Mouse (Mus musculus) thymus, adult 2 months (tissue): Measurements from ENCODE around the gene Fam151a. TPM values are rescaled to one million over a fixed set of nuclear protein-coding genes. Genes with fewer than 3 reads are reported as not detected.

Source experiments
- DNase-seq: peaks from one replicate; pipeline ENCODE4 v3.0.0; 2021
- H3K27ac ChIP-seq: fragments of 200-500 bp; 2 replicates; pipeline ENCODE4 v1.5.1; 2012; ENCODE audit warnings: low read length, control low read depth; ENCODE audit not compliant: control insufficient read depth, insufficient read depth
- H3K27me3 ChIP-seq: fragments of 200-500 bp; 2 replicates; pipeline ENCODE4 v1.6.1; 2012; ENCODE audit warnings: mild to moderate bottlenecking, low read length, moderate library complexity, mixed read lengths; ENCODE audit not compliant: control insufficient read depth, insufficient read depth
- H3K36me3 ChIP-seq: fragments of 200-500 bp; 2 replicates; pipeline ENCODE4 v1.6.1; 2012; ENCODE audit warnings: mild to moderate bottlenecking, low read length, moderate library complexity; ENCODE audit not compliant: control insufficient read depth, insufficient read depth
- H3K4me1 ChIP-seq: fragments of 200-500 bp; replicated peaks from 2 replicates; pipeline ENCODE4 v1.6.1; 2012; ENCODE audit warnings: low read length; ENCODE audit not compliant: control insufficient read depth, insufficient read depth
- H3K4me3 ChIP-seq: fragments of 200-500 bp; 2 replicates; pipeline ENCODE4 v1.5.1; 2012; ENCODE audit warnings: mild to moderate bottlenecking, low read length, control low read depth, moderate library complexity; ENCODE audit not compliant: control insufficient read depth, insufficient read depth
- CTCF ChIP-seq: fragments of 200-500 bp; IDR thresholded peaks from 2 replicates; pipeline ENCODE4 v1.5.1; 2012; ENCODE audit warnings: mild to moderate bottlenecking, control low read depth, low read length, moderate library complexity, borderline replicate concordance; ENCODE audit not compliant: control insufficient read depth, poor library complexity, insufficient read depth; ENCODE audit errors: extremely low read depth
- POLR2A ChIP-seq: fragments of 200-500 bp; IDR thresholded peaks from 2 replicates; pipeline ENCODE4 v1.6.1; 2012; ENCODE audit warnings: mild to moderate bottlenecking, low read length, control low read depth, moderate library complexity; ENCODE audit not compliant: control insufficient read depth, poor library complexity, insufficient read depth; ENCODE audit errors: extremely low read depth
- WGBS: fragments of 180-500 bp; shearing (Covaris S2); methylation state at CpG from one replicate; pipeline ENCODE4 v1.1.7; 2018; 5-methylcytosine and 5-hydroxymethylcytosine counted together
- polyA plus RNA-seq: library from polyadenylated mRNA; depleted of rRNA; stranded (reverse); fragments of >200 nt; gene quantifications from 2 replicates; pipeline ENCODE4 v1.2.3, GENCODE M21; 2012

The Fam151a gene
- polyA plus RNA-seq, 1 experiment, result 1.2 TPM

DNA sequence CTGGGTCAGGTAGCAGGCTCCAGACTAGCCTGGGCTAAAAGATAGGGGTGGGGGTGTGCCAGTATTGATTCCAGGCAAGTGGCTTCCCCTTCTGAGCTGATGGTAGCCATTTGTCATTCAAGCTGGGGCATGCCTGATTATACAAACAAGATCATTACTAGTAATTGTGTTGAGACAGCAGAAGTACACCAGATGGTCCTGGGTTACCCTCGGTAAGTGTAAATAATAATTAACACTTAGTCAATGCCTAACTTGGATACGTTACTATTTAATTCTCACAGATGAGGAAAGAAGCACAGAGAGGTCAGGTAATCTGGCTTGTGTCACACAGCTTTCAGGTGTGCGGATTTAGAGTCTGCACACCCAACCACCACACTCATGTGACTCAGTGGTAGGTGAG lies 4.2 kb downstream of the Fam151a start:
- Histone ChIP-seq H3K4me1 (no peaks in the 10 kb centered on the region), H3K36me3 (no peaks in the 10 kb centered on the region), H3K27ac (no peak overlapping the region), H3K4me3 (no peak overlapping the region), H3K27me3 (no peaks in the 10 kb centered on the region)
- no peak for TF ChIP-seq CTCF
- no peak for TF ChIP-seq POLR2A
- WGBS, result 88% methylated on average over 3 of the region's 3 CpGs
- no peak for DNase-seq

DNA sequence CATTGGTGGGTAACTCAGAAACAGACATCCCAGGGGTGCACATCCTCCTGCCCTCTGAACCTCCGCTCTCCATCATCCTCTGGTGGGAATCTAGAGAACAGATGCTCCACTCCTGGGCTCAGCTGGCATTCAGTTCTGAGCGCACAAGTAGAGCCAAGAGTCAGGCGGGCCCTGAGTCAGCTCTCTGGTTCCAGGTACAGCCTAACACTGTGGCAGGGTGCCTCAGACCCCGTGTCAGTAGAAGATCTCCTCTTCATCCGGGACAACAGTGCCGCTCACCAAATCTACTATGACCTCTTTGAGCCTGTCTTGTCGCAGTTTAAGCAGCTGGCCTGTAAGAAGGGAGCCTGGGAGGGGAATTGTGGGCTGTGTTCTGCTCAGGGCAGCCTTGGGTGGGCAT lies 12.2 kb downstream of the Fam151a start:
- no peak for DNase-seq
- Histone ChIP-seq H3K27me3 (no peaks in the 10 kb centered on the region), H3K36me3 (no peaks in the 10 kb centered on the region), H3K4me3 (no peak overlapping the region), H3K4me1 (no peaks in the 10 kb centered on the region), H3K27ac (no peak overlapping the region)
- TF ChIP-seq POLR2A (no peak), CTCF (no peak)
- 93% methylated on average over 7 of the region's 7 CpGs for WGBS

DNA sequence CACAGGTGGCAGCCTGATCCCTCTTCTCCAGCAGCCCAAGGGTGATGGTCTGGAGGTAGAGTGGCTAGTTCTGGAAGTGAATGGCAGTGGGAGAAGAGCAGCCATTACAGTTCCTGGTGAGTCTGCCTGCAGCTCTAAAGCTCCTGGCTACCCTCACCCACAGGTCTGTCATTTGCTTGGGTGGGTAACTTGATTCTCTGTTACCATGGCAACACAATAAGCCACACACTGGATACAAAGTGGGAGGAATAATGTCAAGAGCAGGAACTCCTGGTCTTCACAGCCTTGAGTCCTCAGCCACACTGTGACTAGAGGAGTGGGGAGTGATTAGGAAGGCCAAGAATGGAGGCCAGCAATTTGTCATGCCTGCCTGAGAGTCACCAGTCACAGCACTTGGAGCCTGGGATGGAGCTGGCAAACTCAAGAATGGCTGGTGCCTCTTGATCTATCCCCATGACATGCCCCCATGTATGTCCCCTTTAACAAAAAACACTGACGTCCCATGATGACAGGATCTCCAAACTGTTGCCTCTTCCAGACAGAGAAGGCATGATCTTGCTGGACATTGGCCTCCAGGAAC lies 13.4 kb downstream of the Fam151a start:
- Histone ChIP-seq H3K27ac (no peak overlapping the region), H3K4me1 (no peaks in the 10 kb centered on the region), H3K27me3 (no peaks in the 10 kb centered on the region), H3K36me3 (no peaks in the 10 kb centered on the region), H3K4me3 (no peak overlapping the region)
- TF ChIP-seq POLR2A, result no peak
- no peak for TF ChIP-seq CTCF
- DNase-seq, result no peak
- WGBS, result 100% methylated on average over 1 of the region's 1 CpGs

DNA sequence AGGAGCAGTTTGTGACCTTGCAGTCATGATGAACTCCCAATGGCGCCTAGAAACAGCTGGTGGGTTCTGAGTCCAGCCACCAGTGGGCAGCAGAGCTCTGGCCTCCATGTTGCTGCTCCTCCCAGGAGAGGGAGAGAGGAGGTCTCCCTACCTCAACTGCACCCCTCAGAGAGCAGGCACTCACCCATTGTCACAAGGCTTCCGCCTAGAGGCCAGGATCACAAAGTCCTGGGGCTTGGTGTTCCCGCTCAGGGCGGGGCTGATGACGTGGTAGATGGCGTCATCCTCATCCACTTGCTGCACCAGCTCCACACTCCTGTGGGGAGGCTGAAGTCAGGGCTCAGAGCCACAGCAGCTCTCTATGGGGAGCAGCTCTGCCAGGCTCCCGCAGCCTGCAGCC lies 16.0 kb downstream of the Fam151a start:
- 81% methylated on average over 7 of the region's 7 CpGs for WGBS
- peak; percentile 24 for DNase-seq
- H3K27me3 ChIP-seq, result no peaks in the 10 kb centered on the region
- H3K27ac ChIP-seq, result no peak overlapping the region
- H3K4me1 ChIP-seq, result no peaks in the 10 kb centered on the region
- TF ChIP-seq POLR2A, result no peak
- TF ChIP-seq CTCF, result peak; percentile 53; the same call in 1 of the 2 replicates
- no peak overlapping the region for H3K4me3 ChIP-seq
- H3K36me3 ChIP-seq, result no peaks in the 10 kb centered on the region

DNA sequence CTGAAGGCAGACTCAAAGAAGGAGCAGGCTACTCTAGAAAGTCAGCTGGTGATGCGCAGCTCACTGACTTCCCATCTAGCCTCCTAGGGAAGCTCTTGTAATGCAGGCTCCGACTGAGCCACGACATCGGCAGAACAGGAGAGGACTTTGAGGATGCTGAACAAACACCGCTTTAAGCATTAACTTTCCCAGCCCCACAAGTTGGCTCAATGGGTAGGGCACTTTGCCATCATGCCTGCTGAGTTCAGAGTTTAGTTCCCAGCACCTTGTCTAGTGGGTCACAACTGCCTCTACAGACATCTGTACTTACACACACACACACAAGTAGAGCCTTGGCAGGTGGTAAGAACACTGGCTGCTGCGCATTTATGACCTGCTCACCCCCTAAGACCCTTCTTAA lies 18.0 kb downstream of the Fam151a start:
- Histone ChIP-seq H3K27me3 (no peaks in the 10 kb centered on the region), H3K4me3 (no peak overlapping the region), H3K4me1 (no peaks in the 10 kb centered on the region), H3K36me3 (no peaks in the 10 kb centered on the region), H3K27ac (no peak overlapping the region)
- no peak for TF ChIP-seq POLR2A
- no peak for TF ChIP-seq CTCF
- 96% methylated on average over 6 of the region's 6 CpGs for WGBS
- no peak for DNase-seq

DNA sequence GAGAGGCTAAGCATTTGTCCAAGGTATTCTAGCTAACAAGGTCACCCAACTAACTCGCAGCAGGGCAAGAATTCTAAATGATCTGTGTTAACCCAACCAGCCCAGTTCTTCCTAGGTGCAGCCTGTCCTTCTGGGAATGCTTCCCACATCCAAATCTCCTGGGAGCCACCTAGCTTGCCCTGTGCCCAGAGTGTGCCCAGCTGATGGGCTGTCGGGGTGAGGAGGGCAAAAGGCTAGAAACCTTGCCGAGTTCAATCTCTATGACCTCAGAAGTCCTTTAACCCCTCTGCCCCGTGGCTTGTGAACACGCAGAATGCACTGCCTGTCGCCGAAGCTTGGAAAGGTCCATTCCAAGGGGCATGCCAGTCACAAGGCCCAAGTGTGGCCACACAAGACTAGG lies 30.5 kb downstream of the Fam151a start:
- no peaks in the 10 kb centered on the region for H3K4me1 ChIP-seq
- H3K27ac ChIP-seq, result no peak overlapping the region
- 96% methylated on average over 7 of the region's 7 CpGs for WGBS
- no peaks in the 10 kb centered on the region for H3K36me3 ChIP-seq
- no peak overlapping the region for H3K4me3 ChIP-seq
- H3K27me3 ChIP-seq, result no peaks in the 10 kb centered on the region
- TF ChIP-seq POLR2A, result no peak
- TF ChIP-seq CTCF, result no peak
- DNase-seq, result no peak

DNA sequence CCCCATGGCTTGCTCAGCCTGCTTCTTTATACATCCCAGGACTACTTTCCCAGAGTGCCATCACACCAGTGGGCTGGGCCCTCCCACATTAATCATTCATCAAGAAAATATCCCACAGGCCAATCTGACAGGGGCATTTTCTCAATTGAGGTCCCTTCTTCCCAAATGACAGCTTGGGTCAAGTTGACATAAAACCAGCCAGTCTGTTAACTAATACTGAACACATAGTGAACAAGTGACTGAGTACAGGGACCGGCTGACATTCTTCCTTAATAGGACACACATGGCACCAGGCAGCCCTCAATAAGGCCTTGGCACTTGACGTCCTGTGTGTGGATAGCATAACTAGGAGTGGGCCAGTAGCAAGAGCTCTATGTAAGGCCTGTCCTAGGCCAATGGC lies 35.6 kb downstream of the Fam151a start:
- no peaks in the 10 kb centered on the region for H3K4me1 ChIP-seq
- DNase-seq, result no peak
- no peak overlapping the region for H3K27ac ChIP-seq
- H3K36me3 ChIP-seq, result no peaks in the 10 kb centered on the region
- no peak for TF ChIP-seq CTCF
- TF ChIP-seq POLR2A, result no peak
- WGBS, result 95% methylated on average over 2 of the region's 2 CpGs
- no peak overlapping the region for H3K4me3 ChIP-seq
- no peaks in the 10 kb centered on the region for H3K27me3 ChIP-seq
